Mouse (Mus musculus) embryo, embryonic 9.5 days (tissue): ENCODE measurements around the gene Mbtps2.

Experiments
- DNase-seq: peaks from one replicate; pipeline ENCODE4 v3.0.0-alpha.2; 2017; ENCODE audit errors: extremely low spot score

Gene Mbtps2

GRCm38 (mm10) chrX:157501871-157502270, 96.6 kb downstream of the Mbtps2 start:
- DNase-seq, result no peak

DNA sequence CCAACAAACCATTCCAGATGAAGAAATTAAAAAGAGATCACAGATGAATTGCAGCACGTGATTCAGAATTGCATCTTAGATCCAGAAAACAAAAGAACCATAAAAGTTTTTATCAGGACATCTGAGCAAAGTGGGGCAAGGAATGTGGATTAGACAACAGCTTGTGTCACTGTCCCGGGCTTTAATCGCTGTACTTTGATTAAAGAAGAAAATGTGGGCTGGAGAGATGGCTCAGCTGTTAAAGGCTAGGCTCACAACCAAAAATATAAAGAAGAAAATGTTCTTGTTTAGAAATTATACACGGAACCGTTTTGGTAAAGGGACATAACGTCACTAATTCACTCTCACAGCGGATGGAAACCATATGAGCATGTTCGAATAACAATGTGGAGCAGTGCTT, 98.5 kb downstream of the Mbtps2 start:
- DNase-seq, result no peak

DNA sequence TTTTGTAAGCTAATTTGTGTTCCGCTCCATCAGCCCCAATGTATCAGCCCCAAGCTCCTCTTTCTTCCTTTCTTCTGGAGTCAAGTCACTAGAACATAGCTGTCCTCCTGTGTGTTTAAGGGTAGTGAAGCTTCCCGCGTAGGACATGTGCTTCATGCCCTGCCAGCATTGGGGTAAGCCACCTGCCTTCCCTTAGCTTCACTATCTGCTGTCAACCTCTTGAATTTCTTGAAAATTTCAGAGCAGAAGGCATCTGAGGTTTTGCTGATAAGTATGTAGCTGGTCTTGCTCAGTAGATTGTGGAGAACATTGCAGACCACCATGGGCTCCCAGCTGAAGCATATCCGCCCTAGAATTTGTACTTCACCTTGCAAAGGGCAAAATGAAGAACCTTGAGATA, 105.4 kb downstream of the Mbtps2 start:
- DNase-seq, result no peak

- DNase-seq, result peak; percentile 81
Observed at GRCm38 (mm10) chrX:157491944-157492726, 106.4 kb downstream of the Mbtps2 start, which contains the start of gene Sms. Gene Sms, minus strand, starts transcription at chrX:157492287.

DNA sequence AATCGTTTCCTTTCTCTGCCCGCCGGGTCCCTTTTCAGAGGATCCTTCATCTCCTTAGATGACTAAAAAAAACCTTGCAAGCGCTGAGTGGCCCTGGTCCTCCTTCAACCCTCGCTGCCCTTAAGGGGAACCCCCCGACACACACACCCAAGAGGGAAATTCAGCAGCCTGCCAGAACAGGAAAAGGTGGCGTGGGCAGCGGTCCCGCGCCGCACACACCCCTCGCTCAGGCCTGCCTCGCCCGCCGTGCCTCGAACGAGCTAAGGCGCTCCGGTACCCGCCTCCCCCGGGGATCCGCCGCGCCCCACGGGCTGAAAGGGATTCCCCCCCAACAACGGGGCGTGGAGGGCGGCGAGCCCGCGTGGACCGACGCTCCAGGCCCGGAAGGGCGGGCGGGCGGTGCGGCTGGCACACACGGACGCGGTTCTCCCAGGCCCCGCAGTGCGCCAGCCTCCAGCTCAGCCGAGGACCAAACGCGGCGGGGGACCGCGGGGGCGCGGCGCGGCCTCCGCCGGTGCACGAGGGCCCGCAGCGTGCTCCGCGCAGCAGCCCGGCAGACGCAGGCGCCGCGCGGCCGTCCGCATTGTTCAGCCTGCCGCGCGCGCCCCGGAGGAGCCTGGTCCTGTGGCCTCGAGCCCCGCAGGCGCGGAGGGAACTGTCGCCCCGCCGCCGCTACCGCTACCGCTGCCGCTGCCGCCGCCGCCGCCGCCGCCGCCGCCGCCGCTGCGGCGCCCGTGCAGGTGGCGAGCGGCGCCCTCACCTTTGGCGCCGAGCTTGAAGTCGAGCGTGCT, 107.2 kb downstream of the Mbtps2 start:
- peak; percentile 43 for DNase-seq

GRCm38 (mm10) chrX:157490769-157491144, 107.8 kb downstream of the Mbtps2 start:
- DNase-seq, result no peak

GRCm38 (mm10) chrX:157489871-157490721, 108.4 kb downstream of the Mbtps2 start:
- peak; percentile 2 for DNase-seq

DNA sequence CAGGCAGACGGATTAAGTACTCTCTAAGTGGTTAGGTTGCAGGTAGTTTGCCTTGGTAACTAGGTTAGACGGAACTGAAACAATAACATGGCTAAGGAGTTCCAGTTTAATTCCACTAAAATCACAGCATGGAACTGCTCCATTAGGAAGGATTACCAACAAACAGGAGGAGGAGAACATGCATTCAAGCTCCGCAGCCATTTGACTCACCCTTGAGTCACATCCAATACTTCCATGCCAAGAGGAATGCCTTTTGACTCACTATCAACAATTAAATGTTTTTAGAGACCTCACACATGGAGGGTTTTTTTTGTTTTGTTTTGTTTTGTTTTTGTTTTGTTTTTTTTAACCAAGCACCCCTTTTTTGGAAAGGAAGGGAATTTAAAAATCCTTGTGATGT, 109.7 kb downstream of the Mbtps2 start:
- DNase-seq, result no peak

DNA sequence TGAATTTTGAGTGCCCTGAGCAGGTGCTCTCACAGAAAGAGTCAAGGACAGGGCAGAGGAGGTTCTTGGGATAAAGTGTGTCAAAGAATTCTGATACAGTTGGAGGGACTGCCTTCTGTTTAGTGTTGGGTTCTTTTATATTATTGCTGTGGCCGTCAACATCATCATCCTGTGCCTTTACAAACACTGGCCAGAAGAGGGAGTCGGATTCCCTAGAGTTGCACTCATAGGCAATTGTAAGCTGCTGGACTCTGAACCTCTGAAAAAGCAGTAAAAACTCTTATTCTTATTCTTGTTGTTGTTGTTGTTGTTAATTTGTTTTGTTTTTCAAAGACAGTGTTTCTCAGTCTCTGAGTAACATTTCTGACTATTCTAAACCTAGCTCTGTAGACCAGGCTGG, 111.8 kb downstream of the Mbtps2 start:
- DNase-seq, result peak; percentile 2
